Mouse (Mus musculus) gastrocnemius, postnatal 25 days (tissue): ENCODE data around the gene Arhgef12. TPM values are rescaled to one million over a fixed set of nuclear protein-coding genes. Genes with fewer than 3 reads are reported as not detected.

Experiments
- DNase-seq: peaks from one replicate; pipeline ENCODE4 v3.0.0; 2022
- total RNA-seq, 2 experiments: library from RNA; stranded (reverse); gene quantifications; 1 replicate in 1 of 2; 2 replicates in 1 of 2; pipeline ENCODE4 v1.2.3; 2021

Gene Arhgef12
- total RNA-seq, 2 experiments from 2014 or later = 49.0 to 51.4 TPM

- no peak for DNase-seq
These were observed 30.9 kb downstream of the Arhgef12 start for GRCm38 (mm10) chr9:43076163-43076562.

DNA sequence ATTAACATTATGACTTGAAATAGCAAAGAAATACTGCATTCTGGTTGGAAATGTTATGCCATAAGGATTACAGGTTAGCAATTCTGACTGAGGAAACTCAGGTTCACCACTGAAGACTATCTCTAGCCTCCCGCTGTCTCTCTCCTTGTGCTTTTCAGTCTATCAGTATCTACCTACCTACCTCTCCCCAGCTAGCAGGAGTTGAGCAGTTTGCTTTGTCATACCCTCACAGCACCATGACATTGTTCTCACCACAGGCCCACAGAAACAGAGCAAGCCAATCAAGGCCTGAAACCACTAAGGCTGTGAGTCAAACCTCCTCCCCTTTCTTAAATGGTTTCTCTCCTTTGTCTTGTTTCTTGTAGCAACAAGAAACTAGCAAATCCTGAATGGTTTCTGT lies 32.4 kb downstream of the Arhgef12 start:
- no peak for DNase-seq

- no peak for DNase-seq
These were observed 35.3 kb downstream of the Arhgef12 start for GRCm38 (mm10) chr9:43071741-43072140.

DNA sequence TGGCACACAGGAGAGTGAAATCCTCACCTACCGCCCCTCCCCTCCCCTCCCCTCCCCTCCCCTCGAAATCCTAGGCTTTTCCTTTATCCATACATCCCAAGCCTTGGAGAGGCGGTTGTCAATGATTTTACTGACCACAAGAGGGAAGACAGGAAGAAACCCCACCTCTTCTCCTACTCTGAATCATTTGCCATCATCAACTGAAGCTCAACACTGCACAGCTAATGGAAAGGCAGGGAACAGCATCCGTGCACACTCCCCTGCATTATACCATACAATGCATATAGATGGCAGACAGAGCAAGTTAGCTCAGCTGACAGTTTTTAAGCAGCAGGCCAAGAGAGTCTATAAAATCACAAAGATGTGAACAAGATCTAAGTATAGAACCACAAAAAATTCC lies 35.9 kb downstream of the Arhgef12 start:
- DNase-seq = no peak

DNA sequence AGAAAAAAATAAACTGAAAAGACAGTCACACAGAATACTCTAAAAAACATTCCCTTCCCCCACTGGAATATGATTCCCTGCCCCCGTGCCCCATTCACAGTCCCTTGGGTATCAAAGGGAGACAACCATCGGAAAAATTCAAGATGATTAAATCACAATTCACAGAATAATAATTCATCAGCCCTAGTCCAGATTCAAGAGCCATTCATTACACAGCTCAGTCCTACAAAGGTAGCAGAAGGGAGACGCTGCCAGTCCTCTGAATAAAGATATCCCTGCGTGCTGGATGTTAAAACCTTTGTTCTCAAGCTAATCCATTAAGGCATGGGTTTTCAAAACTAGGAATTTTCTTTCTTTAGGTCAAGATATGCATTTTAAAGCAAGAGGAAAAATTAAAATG lies 36.5 kb downstream of the Arhgef12 start:
- DNase-seq = no peak

DNA sequence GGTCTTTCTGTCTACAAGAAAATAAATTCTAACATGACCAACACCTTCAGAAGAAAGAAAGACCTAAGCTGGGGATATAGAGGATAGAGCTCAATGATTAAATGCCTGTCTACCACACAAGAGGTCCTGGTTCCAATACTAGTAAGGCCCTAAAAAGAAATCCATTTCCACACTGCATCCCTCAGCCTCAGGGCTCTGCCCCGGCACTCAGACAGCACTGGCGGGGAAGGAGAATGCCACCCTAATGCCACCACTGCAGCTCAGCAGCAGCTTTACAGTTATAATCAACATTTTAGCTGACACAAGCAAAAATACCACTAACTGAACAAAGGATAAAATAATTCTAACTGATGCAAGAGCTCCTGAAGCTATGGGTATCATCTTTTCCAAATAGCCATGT lies 36.9 kb downstream of the Arhgef12 start:
- no peak for DNase-seq

- DNase-seq = no peak
These were observed 39.1 kb downstream of the Arhgef12 start for GRCm38 (mm10) chr9:43067896-43068295.

- no peak for DNase-seq
These were observed 41.8 kb downstream of the Arhgef12 start for GRCm38 (mm10) chr9:43065231-43065630.

GRCm38 (mm10) chr9:43061545-43061944 lies 45.5 kb downstream of the Arhgef12 start:
- DNase-seq = no peak

GRCm38 (mm10) chr9:43050391-43050790 lies 56.6 kb downstream of the Arhgef12 start:
- no peak for DNase-seq

- DNase-seq = no peak
These were observed 62.6 kb downstream of the Arhgef12 start for GRCm38 (mm10) chr9:43044481-43044880.

DNA sequence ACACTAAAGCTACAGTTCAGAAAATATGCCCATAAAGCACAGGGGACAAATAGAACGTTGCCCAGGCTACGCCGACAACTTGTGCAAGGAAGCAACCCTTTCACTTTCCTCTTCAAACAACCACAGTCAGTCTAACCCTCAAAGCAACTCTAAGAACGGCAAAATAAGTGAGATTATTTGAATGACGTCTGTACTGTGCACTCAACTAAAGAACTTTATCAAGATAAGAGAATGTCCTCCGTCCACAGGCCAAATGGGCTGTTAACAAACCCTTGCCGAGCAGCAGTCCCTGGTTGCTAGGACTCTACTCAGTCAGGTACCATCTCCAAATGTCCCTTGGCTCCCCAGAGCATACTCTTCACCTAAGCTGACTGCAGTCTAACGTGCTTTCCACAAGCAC lies 68.6 kb downstream of the Arhgef12 start:
- no peak for DNase-seq

GRCm38 (mm10) chr9:43035208-43035607 lies 71.8 kb downstream of the Arhgef12 start:
- no peak for DNase-seq

DNA sequence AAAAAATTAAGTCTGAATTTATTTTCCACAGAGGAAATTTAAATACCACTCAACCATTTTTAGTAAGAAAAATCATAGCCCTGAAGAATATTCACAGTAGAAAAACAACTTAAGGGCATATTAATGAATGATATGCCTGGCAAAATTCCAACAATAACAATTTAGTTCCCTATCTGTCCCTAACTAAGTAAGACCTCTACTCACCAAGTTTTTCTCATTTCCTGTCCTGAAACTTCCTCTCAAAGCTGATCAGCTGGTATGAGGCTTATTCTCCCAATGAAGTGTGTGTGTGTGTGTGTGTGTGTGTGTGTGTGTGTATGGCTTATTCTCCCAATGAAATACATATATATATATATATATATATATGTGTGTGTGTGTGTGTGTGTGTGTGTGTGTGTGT lies 72.8 kb downstream of the Arhgef12 start:
- no peak for DNase-seq

DNA sequence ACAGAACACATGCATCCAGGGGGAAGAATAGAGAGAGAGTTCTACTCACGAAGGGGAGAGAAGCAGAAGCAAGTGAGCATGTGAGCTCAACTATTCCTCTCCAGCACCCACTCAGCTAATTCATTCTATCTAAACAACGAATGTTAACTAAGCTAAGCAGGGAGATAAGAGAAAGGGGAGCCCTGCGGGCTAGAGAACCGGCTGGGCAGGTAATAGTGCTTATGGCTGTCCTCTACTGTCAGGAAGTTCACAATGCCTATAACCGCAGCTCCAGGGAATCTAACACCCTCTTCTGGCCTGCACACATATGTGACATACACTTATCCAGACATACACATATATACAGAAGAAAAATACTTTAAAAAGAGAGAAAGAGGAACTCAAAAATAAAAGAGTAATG lies 79.3 kb downstream of the Arhgef12 start:
- no peak for DNase-seq

DNA sequence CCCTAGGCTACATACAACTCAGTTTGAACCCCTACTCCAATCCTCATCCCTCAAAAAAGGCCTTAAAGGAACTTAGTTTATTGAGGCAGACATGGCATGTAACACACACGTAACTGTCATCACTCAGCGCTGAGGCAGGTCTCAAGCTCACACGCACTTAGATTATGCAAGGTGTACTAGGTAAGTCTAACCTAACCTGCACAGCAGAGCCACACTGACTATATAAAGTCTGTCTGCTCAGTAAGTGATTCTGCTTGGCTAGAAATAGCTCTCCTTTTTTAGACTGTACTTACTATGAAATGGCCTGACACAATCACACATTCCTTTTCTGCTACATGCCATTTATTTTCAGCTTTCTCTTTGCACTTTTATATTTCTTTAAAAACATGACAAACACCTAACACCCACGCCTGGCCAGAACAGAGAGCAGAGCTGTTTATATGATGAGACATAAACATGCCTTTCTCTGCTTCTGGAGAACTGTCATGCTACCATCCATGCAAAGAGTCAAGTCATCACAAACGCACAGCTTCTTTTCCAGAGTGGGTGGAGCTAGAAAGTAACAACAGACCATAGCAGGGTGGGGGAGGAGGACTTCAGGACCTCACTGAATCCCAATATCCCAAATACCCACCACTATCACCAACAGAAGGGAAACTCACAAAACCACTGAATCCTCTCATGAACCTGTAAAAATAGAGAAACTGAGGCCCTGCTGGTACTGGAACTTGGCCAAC lies 85.4 kb downstream of the Arhgef12 start:
- no peak for DNase-seq

GRCm38 (mm10) chr9:43019656-43020055 lies 87.4 kb downstream of the Arhgef12 start:
- DNase-seq = no peak

DNA sequence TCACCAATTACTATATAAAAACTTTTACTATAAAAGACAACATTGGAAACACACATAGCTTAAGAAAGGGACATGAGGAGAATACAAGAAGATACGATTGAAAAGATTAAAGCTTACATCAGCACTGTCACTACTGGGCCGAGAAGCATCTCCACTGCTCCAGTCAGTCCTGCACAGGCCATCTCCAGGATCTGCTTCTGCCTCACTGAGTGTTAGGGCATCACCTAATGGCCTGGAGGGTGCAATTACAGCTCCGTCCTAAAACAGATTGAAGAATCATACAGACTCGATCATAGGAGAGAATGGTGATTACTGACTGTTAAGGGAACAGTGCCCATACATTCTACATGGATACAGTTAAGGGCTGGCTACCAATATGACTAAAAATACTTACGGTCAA lies 91.3 kb downstream of the Arhgef12 start:
- no peak for DNase-seq

DNA sequence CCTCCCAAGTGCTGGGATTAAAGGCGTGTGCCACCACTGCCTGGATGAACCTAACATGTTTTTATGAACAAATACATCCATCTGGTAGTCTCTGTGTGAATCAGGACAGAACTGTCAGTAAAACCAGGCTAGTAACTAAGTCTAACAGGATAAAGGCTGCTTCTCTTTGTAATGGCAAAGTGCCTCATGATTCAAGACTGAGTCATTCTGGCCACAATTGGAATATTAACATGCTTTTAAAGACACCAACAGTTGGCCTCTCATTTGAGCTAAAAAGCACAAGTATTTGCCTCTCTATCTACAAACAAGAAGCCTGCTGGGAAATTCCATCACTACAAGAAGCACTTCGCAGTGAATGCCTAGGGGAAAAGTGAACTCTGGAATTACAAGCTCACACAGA lies 91.7 kb downstream of the Arhgef12 start:
- DNase-seq = no peak

GRCm38 (mm10) chr9:43014886-43015285 lies 92.2 kb downstream of the Arhgef12 start:
- DNase-seq = no peak

GRCm38 (mm10) chr9:43012541-43012940 lies 94.5 kb downstream of the Arhgef12 start:
- no peak for DNase-seq

- peak; percentile 15 for DNase-seq
These were observed 96.0 kb downstream of the Arhgef12 start for GRCm38 (mm10) chr9:43011061-43011460.

- no peak for DNase-seq
These were observed 103.2 kb downstream of the Arhgef12 start for GRCm38 (mm10) chr9:43003881-43004280.

GRCm38 (mm10) chr9:43003017-43003416 lies 104.0 kb downstream of the Arhgef12 start:
- no peak for DNase-seq
